Mouse (Mus musculus): Measurements from ENCODE around the gene Keap1. TPM values are rescaled to one million over a fixed set of nuclear protein-coding genes. Genes with fewer than 3 reads are reported as not detected.
"Not testable (repeated sequence)": the region's sequence is repeated elsewhere in the genome, so short reads cannot be mapped to it uniquely, and the experiment has no call there.

Gene Keap1
- polyA plus RNA-seq, 1 experiment from 2014 or later = 47.5 TPM

- no peak for ATAC-seq (ENCODE audit: low FRiP score)
- WGBS = 83% methylated on average over 7 of the region's 7 CpGs
- H3K9ac ChIP-seq = no peak overlapping the region
- H3K27ac ChIP-seq = no peak overlapping the region
- H3K4me2 ChIP-seq = no peak overlapping the region
- peaks cover 94% of the 10 kb centered on the region for H3K36me3 ChIP-seq (replicated peaks)
- no peaks in the 10 kb centered on the region for H3K4me1 ChIP-seq
- no peak overlapping the region for H3K4me3 ChIP-seq (replicated peaks)
- no peaks in the 10 kb centered on the region for H3K27me3 ChIP-seq
- H3K9me3 ChIP-seq = no peaks in the 10 kb centered on the region
Measured at GRCm38 (mm10) chr9:21273520-21274228, 34.5 kb upstream of the Keap1 start.

GRCm38 (mm10) chr9:21273094-21273493 lies 33.9 kb upstream of the Keap1 start:
- Histone ChIP-seq H3K9me3 (no peaks in the 10 kb centered on the region), H3K4me1 (no peaks in the 10 kb centered on the region), H3K27me3 (no peaks in the 10 kb centered on the region), H3K27ac (no peak overlapping the region), H3K36me3 (replicated peaks) (peaks cover 98% of the 10 kb centered on the region), H3K4me2 (no peak overlapping the region), H3K4me3 (replicated peaks) (no peak overlapping the region), H3K9ac (no peak overlapping the region)
- ATAC-seq (ENCODE audit: low FRiP score) = no peak
- WGBS = 90% methylated on average over 8 of the region's 8 CpGs

- Histone ChIP-seq H3K27ac (no peak overlapping the region), H3K36me3 (replicated peaks) (peaks cover 96% of the 10 kb centered on the region), H3K9me3 (no peaks in the 10 kb centered on the region), H3K9ac (no peak overlapping the region), H3K27me3 (no peaks in the 10 kb centered on the region), H3K4me1 (no peaks in the 10 kb centered on the region), H3K4me2 (no peak overlapping the region), H3K4me3 (replicated peaks) (no peak overlapping the region)
- 91% methylated on average over 9 of the region's 9 CpGs for WGBS
- no peak for ATAC-seq (ENCODE audit: low FRiP score)
Measured at GRCm38 (mm10) chr9:21272391-21272790, 33.2 kb upstream of the Keap1 start.

- not testable (repeated sequence) for H3K4me3 ChIP-seq (replicated peaks); H3K27ac ChIP-seq; H3K27me3 ChIP-seq; H3K9ac ChIP-seq; ATAC-seq (ENCODE audit: low FRiP score); H3K4me2 ChIP-seq; H3K9me3 ChIP-seq
- Histone ChIP-seq H3K36me3 (replicated peaks) (peaks cover 78% of the 10 kb centered on the region), H3K4me1 (peaks cover 19% of the 10 kb centered on the region)
- 92% methylated on average over 5 of the region's 5 CpGs for WGBS
Measured at GRCm38 (mm10) chr9:21269590-21269989, 30.4 kb upstream of the Keap1 start.

- Histone ChIP-seq H3K36me3 (replicated peaks) (peaks cover 65% of the 10 kb centered on the region), H3K4me2 (no peak overlapping the region), H3K9me3 (no peaks in the 10 kb centered on the region), H3K27ac (no peak overlapping the region), H3K9ac (no peak overlapping the region), H3K4me1 (peaks cover 22% of the 10 kb centered on the region), H3K27me3 (no peaks in the 10 kb centered on the region), H3K4me3 (replicated peaks) (no peak overlapping the region)
- 96% methylated on average over 16 of the region's 16 CpGs for WGBS
- no peak for ATAC-seq (ENCODE audit: low FRiP score)
Measured at GRCm38 (mm10) chr9:21268305-21268704, 29.1 kb upstream of the Keap1 start.

- Histone ChIP-seq H3K4me1 (peaks cover 22% of the 10 kb centered on the region), H3K36me3 (replicated peaks) (peaks cover 51% of the 10 kb centered on the region), H3K4me2 (peak overlapping the region; percentile 86), H3K27me3 (no peaks in the 10 kb centered on the region), H3K9ac (no peak overlapping the region; the same call in 1 of the 2 replicates), H3K4me3 (replicated peaks) (0 out of 2 replicates have a peak overlapping the region, but pooled peaks have one; percentile 84), H3K9me3 (no peaks in the 10 kb centered on the region), H3K27ac (no peak overlapping the region)
- WGBS = 92% methylated on average over 5 of the region's 5 CpGs
- no peak for ATAC-seq (ENCODE audit: low FRiP score)
Measured at GRCm38 (mm10) chr9:21266889-21267288, 27.7 kb upstream of the Keap1 start.

GRCm38 (mm10) chr9:21265611-21266010 lies 26.4 kb upstream of the Keap1 start:
- ATAC-seq (ENCODE audit: low FRiP score) = peak; percentile 28
- Histone ChIP-seq H3K9me3 (no peaks in the 10 kb centered on the region), H3K9ac (peak overlapping the region; percentile 83), H3K4me2 (peak overlapping the region; percentile 86), H3K27ac (no peak overlapping the region), H3K27me3 (no peaks in the 10 kb centered on the region), H3K4me3 (replicated peaks) (peak overlapping the region; percentile 84), H3K4me1 (peaks cover 22% of the 10 kb centered on the region), H3K36me3 (replicated peaks) (peaks cover 38% of the 10 kb centered on the region)
- 7% methylated on average over 11 of the region's 11 CpGs for WGBS

GRCm38 (mm10) chr9:21265000-21265561 lies 25.9 kb upstream of the Keap1 start, which contains the start of gene Atg4d:
TSS of gene Atg4d (plus strand) at chr9:21265293.
- H3K9ac ChIP-seq = peak within 1 kb of the TSS; percentile 83
- H3K36me3 ChIP-seq (replicated peaks) = peaks cover 33% of the 10 kb centered on the region
- peak within 1 kb of the TSS; percentile 86 for H3K4me2 ChIP-seq
- H3K9me3 ChIP-seq = no peaks in the 10 kb centered on the region
- ATAC-seq (ENCODE audit: low FRiP score) = peak; percentile 98
- peak within 1 kb of the TSS; percentile 84 for H3K4me3 ChIP-seq (replicated peaks)
- H3K4me1 ChIP-seq = peaks cover 22% of the 10 kb centered on the region
- WGBS = under 1% methylated on average over 49 of the region's 49 CpGs
- no peaks in the 10 kb centered on the region for H3K27me3 ChIP-seq
- H3K27ac ChIP-seq = peak within 1 kb of the TSS; percentile 75

GRCm38 (mm10) chr9:21264272-21264999 lies 25.3 kb upstream of the Keap1 start:
- H3K4me1 ChIP-seq = peaks cover 22% of the 10 kb centered on the region
- 17% methylated on average over 17 of the region's 17 CpGs for WGBS
- H3K36me3 ChIP-seq (replicated peaks) = peaks cover 28% of the 10 kb centered on the region
- H3K9me3 ChIP-seq = no peaks in the 10 kb centered on the region
- peak overlapping the region; percentile 84 for H3K4me3 ChIP-seq (replicated peaks)
- peak overlapping the region; percentile 86 for H3K4me2 ChIP-seq
- peak; percentile 12; the same call in 1 of the 2 replicates for ATAC-seq (ENCODE audit: low FRiP score)
- H3K27me3 ChIP-seq = 0 out of 2 replicates have a peak, but pooled peaks cover 3% of the 10 kb centered on the region
- peak overlapping the region; percentile 83 for H3K9ac ChIP-seq
- peak overlapping the region; percentile 75 for H3K27ac ChIP-seq

- H3K9ac ChIP-seq = no peak overlapping the region
- peaks cover 4% of the 10 kb centered on the region for H3K36me3 ChIP-seq (replicated peaks)
- 69% methylated on average over 2 of the region's 2 CpGs for WGBS
- H3K4me3 ChIP-seq (replicated peaks) = no peak overlapping the region
- no peak overlapping the region for H3K27ac ChIP-seq
- 0 out of 2 replicates have a peak, but pooled peaks cover 10% of the 10 kb centered on the region for H3K27me3 ChIP-seq
- no peak for ATAC-seq (ENCODE audit: low FRiP score)
- H3K9me3 ChIP-seq = no peaks in the 10 kb centered on the region
- no peak overlapping the region for H3K4me2 ChIP-seq
- peaks cover 19% of the 10 kb centered on the region for H3K4me1 ChIP-seq
Measured at GRCm38 (mm10) chr9:21261831-21262230, 22.7 kb upstream of the Keap1 start.

- H3K27me3 ChIP-seq = 0 out of 2 replicates have a peak, but pooled peaks cover 10% of the 10 kb centered on the region
- H3K9ac ChIP-seq = no peak overlapping the region
- no peak overlapping the region for H3K4me3 ChIP-seq (replicated peaks)
- no peak overlapping the region for H3K27ac ChIP-seq
- no peak for ATAC-seq (ENCODE audit: low FRiP score)
- no peak overlapping the region for H3K4me2 ChIP-seq
- peaks cover 6% of the 10 kb centered on the region for H3K4me1 ChIP-seq
- H3K9me3 ChIP-seq = no peaks in the 10 kb centered on the region
- 68% methylated on average over 6 of the region's 6 CpGs for WGBS
- H3K36me3 ChIP-seq (replicated peaks) = no peaks in the 10 kb centered on the region
Measured at GRCm38 (mm10) chr9:21260491-21261040, 21.4 kb upstream of the Keap1 start.

GRCm38 (mm10) chr9:21256349-21256748 lies 17.2 kb upstream of the Keap1 start:
- H3K4me1 ChIP-seq; H3K27ac ChIP-seq; H3K4me3 ChIP-seq (replicated peaks); H3K9me3 ChIP-seq; H3K4me2 ChIP-seq; H3K9ac ChIP-seq; ATAC-seq (ENCODE audit: low FRiP score); H3K36me3 ChIP-seq (replicated peaks): not testable (repeated sequence)
- WGBS = 83% methylated on average over 4 of the region's 4 CpGs
- H3K27me3 ChIP-seq = peaks cover 26% of the 10 kb centered on the region

Data from forebrain, embryonic 12.5 days (tissue).